Mouse (Mus musculus) megakaryocyte, embryonic 14.5 days (primary cell): ENCODE measurements at regions not wholly inside any gene's neighbourhood (a gene's known extent, or its start where the extent isn't known, plus 50 kb on each side); places are given as distances from the start of the nearest gene placed in this dataset.

Source experiments
- FLI1 ChIP-seq: IDR thresholded peaks from 2 replicates; pipeline ENCODE4 v1.6.1; 2012; ENCODE audit warnings: low read length, inconsistent platforms, mixed read lengths
- GATA1 ChIP-seq: IDR thresholded peaks from 3 replicates; pipeline ENCODE4 v1.6.1; 2012; ENCODE audit warnings: mixed read lengths, low read length, inconsistent platforms, borderline replicate concordance

- TF ChIP-seq FLI1 (no peak), GATA1 (no peak)
These were observed 480.0 kb downstream of the Hace1 start for GRCm38 (mm10) chr10:46057362-46058198.
